Mouse (Mus musculus): Measurements from ENCODE around the gene Aspn.

The Aspn gene

DNA sequence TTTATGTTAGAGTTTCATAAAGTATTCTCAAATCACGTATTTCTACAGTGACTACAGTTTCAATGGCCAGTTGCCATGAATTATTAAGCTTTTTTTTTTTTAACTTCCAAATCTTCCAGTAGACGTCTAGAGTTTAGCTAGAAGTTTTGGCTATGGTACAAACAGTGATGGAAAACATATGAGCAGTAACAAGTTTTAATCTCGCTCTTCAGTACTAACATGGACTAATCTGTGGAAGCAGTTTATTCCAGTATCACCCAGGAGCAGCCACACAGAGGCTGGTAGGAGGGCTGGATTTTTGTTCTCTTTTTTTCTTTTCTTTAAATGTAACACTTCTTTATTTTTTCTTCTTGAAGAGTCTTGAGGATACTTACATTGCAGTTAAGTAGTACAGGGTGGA is at the start of gene Aspn:
Gene Aspn, plus strand, starts transcription at position 165 of the 400 bp plus-strand sequence.
- DNase-seq: no peak

DNA sequence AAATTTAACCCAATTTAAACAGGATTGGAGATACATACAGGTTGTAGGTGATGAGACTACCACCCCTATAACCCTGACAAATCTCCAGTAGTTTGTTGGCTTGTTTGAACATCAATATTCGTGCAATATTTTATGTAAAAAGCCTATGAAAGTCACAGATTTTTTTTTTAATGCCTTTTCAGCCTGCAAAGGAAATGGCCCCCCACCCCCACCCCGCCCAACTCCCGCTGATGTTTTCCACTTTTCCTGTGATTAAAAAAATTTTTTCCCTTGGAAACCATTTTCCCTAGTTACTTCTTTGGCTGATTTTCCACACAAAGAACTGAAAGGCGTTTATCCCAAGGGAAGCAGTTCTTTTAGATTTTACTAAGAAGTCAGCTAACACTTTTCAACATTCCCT is 39.7 kb upstream of the Aspn start, which contains the start of gene Ecm2:
Gene Ecm2, plus strand, starts transcription at position 301 of the 400 bp plus-strand sequence.
- DNase-seq: no peak

DNA sequence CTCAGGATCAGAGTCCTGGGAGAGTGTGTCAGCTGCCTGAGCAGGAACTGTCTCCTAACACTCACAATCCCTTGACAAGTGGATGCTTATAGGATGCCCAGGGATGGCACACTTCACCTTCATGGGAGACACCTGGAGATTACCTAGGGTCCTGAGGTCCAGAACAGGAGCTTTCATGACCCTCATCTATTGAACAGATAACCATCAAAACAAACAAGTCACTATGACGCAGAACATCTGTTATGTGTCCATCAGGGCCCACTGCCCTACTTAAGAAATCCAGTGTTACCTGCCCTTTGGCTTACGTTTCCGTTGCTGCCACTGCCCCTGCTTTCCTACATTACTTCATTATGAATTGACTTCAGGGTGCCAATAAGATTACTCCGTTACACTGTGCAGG is 38.5 kb upstream of the Aspn start:
- DNase-seq: no peak

DNA sequence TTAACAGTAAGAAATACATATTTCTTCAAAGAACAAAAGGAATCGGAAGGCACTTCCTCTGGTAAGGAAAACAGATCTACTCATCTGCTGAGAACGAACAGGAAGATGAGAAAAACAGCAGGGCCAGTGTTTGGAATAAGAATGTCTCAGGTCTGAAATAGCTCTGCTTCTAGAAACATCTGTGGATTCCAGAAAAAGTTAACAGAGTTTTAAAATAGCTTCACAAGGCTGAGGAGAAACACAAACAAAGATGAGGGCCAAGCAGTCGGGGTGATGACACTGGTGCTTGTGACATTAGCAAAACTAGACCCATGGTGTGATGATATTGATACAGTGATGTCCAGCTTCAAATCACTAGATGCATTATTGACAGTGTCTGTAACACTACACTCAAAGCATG is 37.1 kb upstream of the Aspn start:
- DNase-seq: no peak

DNA sequence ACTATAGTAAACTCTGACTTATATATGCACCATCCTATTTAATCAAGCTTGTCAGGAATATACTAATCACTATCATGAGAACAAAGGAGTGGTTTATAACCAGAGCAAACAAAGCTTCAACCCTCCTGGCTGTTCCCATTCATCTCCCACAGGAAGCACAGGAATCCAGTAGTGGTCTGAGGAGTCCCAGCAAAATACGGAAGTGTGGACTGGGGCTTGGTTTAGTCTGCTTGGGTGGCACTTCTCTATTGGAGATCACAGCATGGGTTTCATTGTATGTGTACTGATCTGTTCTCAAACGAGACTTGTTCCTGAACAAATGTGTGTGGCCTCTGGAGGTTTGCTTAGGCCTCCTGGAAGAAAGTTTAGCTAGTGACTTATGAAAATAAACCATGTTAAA is 25.5 kb upstream of the Aspn start:
- DNase-seq: no peak

DNA sequence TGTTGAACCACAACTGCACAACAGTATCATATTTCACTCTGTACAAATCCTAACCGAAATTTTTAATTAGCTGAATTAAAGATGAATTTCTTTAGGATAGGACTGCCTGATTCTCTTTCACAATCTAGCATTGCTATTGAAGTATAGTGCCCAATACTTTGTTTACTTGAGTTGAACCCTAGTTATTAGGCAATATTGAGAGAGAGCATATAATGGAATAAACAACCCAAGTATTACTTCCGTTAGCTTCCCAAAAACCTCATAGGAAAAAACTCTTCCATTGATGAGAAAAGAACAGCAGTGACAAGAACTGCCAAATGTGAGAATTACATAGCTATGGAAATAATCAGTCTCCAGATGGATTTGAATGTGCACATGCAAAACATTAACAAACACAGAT is 18.0 kb upstream of the Aspn start:
- DNase-seq: no peak

DNA sequence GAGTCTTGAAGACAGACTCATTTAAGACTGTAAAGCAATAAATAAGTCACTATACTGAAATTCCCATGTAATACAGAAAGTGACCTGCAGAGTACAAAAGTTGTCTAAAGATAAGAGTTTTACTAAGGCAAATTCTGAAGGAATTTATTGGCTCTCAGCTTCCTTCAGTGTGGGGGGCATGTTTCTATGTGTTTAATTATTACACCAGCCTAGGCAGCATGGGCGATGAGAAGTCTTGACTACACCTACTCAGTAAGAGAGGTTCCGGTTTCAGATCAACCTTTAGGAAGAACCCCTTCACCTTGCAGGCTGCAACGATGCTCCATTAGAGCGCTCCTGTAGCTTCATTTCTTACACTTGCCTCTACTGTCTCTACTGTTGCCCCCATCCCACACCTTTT is 13.6 kb upstream of the Aspn start:
- DNase-seq: no peak

DNA sequence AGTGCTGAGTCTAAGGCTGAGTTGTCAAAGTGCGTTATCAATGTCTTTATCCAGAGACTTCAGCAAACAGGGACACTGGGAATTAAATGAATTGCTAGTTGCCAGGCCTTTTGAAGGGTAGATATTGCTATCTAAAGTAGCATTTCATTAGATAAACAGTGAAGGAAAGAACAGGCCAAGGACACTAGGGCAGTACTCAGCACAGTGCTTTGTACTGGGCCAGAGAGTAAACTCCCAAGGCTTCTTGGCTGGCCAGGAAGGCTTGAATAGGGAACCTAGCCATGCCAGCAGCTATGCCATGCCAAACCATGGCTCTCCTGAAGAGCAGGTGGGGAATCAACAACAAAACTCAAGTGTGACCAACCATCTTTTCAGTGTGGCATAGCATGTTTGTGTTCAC is 7.3 kb upstream of the Aspn start:
- DNase-seq: no peak

DNA sequence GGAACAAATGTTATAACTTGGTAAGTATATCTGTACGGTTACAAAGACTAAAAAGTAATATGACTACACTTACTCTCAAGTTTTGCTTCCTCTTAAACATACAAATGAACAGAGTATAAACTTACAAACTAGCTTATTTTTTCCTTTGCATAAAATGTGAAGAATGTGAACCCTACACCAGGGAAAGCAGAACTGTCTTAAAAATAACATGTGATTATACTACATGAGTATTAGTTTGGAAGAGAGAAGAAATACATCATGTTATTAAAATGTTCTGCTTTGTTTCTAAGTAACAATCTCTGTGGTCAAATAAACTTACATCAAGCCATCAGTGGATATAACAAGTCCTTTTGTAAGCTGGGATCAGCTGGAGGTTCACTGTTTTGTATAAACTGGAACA is 5.5 kb upstream of the Aspn start:
- no peak for DNase-seq

DNA sequence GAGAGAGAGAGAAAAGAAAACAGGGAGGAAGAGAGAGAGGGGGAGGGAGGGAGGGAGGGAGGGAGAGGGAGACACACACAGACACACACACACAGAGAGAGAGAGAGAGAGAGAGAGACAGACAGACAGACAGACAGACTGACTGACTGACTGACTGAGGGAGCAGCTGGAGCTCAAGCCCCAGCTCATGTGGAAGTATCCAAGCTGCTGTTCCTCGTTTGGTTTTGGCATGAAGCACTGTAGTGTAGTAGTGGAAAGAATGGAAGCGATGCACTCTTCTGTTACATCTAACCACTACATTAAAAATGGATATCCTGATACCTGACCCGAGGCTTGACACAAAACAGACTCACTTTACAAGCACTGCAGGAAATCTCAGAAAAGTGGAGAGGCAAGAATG is 1.4 kb downstream of the Aspn start:
- no peak for DNase-seq

DNA sequence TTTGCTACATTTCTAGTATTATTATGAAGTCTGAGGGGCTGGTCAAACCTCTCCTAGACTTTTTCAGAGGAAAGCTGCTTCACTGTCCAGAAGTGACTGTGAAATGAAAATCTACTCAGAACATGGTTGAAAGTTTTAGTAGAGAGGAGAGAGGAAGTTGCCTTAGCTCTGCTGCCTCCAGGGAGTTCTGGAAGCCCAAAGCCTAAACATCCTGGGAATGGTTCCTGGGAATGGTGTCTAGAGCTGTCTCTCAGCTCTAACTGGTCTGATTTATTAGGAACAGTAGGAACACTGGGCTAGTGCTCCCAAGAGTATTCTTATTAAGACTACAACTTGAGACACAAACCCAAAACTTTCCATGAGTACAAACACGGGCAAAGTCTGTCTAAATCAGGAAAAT is 2.3 kb downstream of the Aspn start:
- peak; percentile 31 for DNase-seq

DNA sequence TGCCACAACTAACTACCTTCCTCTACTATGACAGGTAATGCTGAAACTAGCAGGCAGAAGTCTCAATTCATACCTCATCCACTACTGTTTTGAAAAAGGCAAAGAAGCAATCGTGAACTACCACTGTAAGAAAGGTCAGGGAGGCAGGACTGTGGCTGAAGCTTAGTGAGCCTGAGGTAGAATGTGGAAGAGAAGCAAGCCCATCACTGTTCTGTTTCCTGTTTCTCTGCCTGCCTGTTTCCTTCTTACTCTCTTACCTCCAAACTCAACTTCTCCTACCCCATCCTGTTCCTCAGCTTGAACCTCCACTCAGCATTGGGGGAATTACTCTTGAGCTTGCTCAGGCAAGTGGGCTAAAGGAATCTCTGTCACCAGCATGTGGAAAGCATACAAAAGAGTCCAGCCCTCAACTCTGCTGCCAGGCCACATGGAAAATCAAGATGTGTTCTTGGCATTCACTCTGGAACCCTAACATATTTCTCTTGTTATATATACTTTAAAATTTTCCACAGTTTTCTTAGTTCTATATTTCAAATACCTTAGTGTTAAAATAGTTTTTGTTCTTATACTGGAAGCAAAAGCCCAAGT is 3.4 kb downstream of the Aspn start:
- no peak for DNase-seq

DNA sequence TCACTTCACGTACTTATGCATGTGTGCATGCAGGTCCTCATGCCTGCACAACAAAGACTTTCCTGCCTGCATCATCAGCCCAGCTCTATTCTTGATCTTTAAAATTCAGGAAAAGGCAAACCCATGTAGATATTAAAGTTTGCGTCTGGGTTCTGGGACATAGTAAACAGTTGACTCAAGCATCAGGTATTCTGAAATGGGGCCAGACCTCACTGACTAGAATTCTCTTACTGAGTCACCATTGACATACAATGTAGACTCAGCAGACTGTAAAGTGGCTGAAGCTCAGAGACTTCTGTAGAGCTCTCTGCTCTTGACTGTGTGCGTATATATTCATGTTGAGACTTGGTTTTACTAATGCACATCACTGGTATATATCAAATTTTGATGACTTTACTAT is 5.4 kb downstream of the Aspn start:
- no peak for DNase-seq

DNA sequence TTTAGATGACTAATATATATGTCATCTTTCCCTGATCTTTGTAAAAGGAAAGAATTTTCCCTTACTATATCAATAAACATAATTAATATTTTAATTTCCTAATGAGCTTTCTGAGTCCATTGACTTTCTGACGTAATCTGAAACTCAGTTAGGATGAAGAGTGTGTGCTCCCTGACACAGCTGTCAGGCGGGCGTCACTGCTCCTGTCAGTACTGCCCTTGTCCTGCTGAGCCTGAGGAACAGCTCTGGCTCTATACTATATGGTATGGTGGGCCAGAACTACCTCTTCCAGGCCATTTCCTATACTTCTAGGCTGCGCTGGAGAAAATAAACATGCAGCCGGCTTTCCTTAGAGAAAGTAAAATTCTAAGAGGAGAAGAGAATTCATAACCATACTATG is 10.3 kb downstream of the Aspn start:
- no peak for DNase-seq

DNA sequence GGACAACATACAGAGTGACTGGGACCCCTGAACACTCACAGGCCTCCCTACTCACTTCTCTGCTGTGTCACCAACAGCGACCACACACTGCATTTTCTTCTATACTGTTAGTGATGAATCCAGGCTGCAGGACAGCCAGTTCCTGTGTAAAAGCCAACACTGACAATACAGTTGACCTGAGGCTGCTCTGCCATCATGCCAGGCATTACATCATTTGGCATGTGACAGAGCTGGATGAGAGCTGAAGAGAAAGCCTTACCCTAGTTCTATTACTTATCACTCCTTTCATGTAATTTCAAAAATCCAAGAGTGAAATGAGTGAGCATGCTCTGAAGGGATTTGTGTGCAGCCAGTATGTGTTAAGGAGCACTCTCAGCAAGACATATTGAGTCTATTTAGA is 12.0 kb downstream of the Aspn start:
- DNase-seq: no peak

DNA sequence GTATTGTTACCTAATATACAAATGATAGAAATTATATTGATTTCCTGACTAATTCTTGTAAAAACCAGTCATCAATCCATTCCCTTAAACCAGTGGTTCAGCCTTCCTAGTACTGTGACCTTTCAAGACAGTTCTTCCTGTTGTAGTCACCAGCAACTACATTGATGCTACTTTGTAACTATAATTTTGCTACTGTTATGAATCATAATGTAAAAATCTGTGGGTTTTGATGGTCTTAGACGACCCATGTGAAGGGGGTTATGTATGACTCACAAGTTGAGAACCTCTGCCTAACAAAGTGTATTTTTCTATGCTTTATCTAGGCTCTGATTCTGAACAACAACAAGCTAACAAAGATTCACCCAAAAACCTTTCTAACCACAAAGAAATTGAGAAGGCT is 12.7 kb downstream of the Aspn start:
- DNase-seq: no peak

DNA sequence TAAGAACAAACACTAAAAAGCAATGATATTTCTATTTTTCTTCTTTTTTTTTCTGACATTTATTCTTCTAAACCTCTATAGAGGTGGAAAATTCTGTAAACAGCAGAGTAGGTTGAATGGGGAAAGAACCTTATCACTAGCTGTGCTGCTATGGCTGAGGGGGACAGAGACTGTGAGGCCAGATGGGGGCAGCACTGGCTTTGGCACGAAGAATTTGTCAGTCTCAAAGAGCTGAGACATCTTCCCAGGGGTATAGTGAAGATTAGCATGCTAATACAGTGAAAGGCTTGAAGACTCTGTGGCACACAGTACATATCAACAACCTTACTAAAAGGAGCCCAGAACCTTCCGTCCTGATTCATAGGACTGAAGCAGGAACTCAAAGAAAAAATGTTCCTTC is 14.9 kb downstream of the Aspn start:
- peak; percentile 70 for DNase-seq

DNA sequence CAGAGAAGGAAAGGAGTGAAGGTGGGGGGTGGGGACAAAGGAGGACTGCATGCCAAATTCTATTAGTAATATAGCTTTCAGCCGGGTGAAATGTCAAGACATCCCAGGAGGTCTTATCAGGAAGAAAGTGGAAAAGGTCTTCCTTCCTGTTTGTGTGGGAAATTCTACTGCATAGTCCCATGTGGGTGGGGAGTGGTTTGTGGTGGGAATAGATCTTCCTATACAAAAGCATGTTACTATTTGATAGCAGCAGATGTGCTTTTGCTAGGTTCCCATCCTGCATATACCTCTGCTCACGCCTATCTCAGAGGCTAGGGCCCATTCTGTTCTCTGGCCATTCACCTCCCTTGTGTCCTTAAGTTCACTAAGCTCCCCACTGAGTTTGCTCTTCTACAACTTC is 16.6 kb downstream of the Aspn start:
- DNase-seq: no peak

DNA sequence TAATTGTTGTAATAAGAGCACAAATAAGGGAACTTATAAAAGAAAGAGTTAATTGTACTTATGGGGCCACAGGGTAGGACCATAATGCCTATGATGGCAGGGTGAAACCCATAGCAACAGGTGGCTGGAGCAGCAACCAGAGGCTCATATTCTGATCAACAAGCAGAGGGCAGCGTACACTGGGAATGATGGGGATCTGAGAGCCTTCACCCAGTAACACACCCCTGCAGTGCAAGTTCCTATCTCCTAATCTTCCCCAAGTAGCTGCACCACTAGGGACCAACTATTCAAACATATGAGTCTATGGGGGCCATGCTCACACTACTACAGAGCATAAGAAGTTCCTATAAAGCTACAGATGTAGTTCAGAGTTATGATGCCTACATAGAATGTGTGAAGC is 20.1 kb downstream of the Aspn start:
- DNase-seq: no peak

DNA sequence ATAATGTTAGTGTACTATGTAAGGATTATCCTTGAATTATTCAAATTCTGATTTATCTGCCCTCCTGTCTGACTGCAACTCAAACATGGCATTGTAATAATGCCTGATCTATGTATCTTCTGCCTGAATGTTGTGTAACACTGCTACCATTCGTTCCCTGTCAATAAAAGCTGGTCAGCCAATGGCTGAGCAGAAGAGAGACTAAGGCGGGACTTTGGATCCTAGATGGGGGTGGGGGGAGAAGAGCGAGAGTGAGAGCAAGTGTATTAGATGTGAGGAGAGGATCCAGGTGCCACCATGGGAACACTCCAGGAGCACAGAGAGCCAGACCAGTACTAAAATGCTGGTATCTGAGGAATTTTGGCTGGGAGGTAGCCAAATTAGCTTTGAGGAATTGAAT is 26.1 kb downstream of the Aspn start:
- peak; percentile 16 for DNase-seq

DNA sequence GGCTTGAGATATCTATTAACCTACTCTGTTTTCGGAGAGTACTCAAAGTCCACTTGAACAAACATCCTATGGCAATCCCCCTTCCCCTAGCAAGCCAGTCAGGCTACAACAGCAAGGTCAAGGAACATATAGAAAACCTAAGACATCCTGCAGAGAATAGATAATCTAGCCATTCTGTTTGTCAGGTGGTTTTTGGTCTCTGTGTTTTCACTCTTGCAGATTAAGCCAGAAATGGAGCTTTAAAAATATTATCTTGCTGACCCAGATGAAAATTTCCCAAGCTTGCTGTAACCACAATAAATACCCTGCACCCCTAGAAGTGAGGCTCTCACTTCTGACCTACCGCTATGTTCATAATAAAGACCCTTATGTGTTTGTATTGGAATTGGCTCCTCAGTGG is 27.2 kb downstream of the Aspn start:
- no peak for DNase-seq

DNA sequence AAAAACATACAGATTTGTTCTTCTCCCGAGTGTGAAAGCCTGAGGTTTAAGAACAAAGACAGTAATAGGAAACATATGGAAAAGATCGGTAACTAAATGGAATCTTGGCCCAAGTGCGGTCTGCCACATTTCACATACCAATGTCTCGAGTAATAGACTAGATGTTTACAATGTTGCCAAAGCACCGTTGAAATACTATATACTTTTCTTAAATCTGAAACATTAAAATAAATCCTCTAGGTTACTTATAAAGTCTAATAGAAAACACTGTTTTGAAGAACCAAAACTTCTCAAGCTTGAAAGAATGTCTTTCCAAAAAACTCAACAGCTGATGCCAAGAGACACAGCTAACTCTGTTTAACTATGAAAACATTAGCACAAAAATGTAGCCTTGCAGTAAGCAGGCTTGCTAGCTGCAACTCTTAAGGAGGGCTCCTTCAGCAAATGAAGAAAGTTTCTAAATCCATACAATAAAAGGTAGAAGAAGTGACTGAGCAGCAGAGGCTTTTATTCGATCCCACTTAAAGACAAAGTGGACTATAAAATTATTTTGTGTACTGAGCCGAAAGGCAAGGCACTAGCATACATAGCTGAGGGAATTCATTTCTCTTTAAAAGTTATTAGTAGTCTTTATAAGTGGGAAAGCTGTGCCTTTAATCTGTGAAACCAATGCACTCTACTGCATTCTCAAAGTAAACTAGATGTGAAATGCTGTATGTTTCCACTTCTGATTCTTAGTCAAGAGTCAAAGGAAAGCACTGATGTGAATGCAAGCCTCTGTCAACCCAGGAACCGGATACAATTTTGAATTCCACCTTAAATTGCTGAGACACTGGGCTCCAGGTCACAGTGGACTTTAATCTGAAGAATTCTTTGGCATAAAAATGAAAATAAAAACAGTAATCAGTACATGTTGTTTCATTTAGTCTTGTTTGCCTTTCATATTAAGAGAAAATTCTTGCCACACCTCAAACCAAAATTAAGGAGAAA is 37.6 kb downstream of the Aspn start, which contains the start of gene Omd:
Gene Omd, plus strand, starts transcription at position 922 of the 990 bp plus-strand sequence.
- peak; percentile 82 for DNase-seq

DNA sequence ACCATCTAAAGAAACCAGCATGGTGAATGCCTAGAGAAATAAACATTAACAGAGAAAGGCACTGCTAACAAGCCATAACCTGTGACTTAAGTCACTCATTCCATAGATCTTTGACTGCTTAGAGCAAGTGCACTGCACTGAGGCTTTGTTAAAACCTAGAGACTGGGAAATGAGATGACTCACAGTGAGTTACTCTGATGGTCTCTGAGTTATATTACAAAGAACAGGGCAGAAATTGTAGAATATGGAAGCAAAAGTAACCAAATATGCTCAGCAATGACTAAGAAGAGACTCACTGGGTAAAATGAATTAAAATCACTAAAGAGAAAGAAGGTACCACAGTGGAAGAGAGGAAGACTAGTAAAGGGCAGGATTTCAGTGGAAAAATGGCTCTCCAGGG is 39.6 kb downstream of the Aspn start:
- DNase-seq: peak; percentile 15

DNA sequence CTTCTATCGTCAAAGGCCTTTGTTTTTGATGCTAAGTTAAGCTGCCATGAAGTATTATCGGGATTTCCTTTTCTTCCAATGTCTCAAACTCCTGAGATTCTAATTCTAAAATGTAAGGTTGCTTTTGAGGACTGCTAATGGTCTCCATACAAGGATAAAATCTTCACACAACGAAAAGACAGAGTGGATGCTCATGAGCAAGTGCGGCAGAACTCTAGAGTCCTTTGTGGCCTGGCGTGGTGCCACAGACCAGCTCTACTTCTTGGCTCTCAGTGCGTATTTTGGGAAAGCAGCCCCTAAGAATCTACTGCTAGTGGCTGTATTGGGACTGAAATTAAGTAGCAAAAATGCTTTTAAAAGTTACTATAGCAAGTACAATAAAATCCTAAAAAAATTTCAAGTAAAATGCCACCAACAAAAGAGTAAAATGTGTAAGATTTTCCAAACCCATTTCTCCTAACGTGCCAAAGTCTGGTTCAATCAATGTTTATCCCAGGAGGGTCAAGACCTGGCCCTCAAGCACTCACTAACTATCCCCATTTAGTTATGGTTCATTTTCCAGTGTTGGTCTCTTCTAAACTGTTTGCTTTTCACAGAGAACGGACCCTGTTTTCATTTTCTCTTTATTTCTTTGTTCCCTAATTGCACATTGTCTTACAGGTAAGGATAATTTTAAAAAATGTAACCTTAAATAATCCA is 40.2 kb downstream of the Aspn start:
- peak; percentile 67 for DNase-seq
